Mouse (Mus musculus): ENCODE results near the gene Hist1h2ab. TPM values are rescaled to one million over a fixed set of nuclear protein-coding genes. Genes with fewer than 3 reads are reported as not detected.
"Not testable (repeated sequence)": the region's sequence is repeated elsewhere in the genome, so short reads cannot be mapped to it uniquely, and the experiment has no call there.

Gene Hist1h2ab
- polyA plus RNA-seq, 1 experiment from 2014 or later: 5.1 TPM

DNA sequence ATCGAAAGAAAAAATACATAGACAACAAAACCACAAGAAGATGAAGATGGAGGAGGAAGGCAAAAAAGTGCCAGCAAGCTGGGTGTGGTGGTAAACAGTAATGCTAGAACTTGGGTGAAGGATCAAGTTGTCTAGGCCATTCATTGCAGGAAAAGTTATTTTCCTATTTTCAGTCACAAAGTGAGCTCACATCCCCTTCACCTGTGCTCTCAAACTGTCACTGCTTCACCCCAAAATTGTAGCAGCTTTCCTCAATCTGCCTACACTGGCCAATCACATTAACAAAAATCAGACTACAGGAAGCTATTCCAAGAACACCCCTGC is 9.0 kb downstream of the Hist1h2ab start:
- Histone ChIP-seq H3K27me3 (no peaks in the 10 kb centered on the region), H3K9ac (peak overlapping the region; percentile 60; the same call in 1 of the 2 replicates), H3K9me3 (no peaks in the 10 kb centered on the region), H3K4me3 (no peak overlapping the region), H3K36me3 (no peaks in the 10 kb centered on the region), H3K4me1 (replicated peaks) (peaks cover 34% of the 10 kb centered on the region), H3K4me2 (peak overlapping the region; percentile 79), H3K27ac (replicated peaks) (peak overlapping the region; percentile 90; the same call in 1 of the 2 replicates)
- WGBS: 77% methylated on average over 1 of the region's 1 CpGs
- no peak for ATAC-seq (ENCODE audit: low read depth)

DNA sequence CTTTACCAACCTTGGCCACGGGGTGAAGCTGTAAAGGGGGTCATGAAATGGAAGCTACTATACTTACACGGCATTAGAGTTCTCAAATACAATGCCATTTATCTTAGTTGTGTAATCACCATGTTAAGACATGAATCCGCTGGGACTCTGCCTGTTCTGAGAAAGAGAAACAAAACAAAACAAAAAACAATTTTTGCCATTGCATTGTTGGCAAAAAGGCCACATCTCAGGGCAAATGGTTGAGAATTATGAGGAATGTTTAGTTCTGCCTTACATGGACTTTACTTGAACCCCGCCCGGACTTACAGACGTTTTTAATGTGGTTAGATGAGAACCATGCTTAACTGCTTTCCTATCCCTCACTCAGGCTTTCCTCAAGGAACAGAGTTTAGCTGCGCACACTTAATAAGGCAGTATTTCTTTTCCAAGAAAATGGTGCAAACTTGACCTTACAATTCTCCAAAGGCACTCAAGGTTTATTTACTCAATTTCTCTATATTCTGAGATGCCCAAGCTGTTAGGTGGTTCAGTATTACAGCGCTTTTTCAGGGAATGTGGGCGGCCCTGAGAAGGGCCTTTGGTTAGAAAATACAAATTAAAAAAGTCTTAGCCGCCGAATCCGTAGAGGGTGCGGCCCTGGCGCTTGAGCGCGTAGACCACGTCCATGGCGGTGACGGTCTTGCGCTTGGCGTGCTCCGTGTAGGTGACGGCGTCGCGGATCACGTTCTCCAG is 9.5 kb downstream of the Hist1h2ab start:
- no peaks in the 10 kb centered on the region for H3K27me3 ChIP-seq
- no peaks in the 10 kb centered on the region for H3K36me3 ChIP-seq
- H3K4me1 ChIP-seq (replicated peaks): peaks cover 34% of the 10 kb centered on the region
- peak; percentile 21 for ATAC-seq (ENCODE audit: low read depth)
- WGBS: 1% methylated on average over 23 of the region's 27 CpGs
- H3K27ac ChIP-seq (replicated peaks): peak overlapping the region; percentile 90
- H3K4me3 ChIP-seq: peak overlapping the region; percentile 59
- H3K4me2 ChIP-seq: peak overlapping the region; percentile 79
- H3K9me3 ChIP-seq: no peaks in the 10 kb centered on the region
- peak overlapping the region; percentile 60 for H3K9ac ChIP-seq

DNA sequence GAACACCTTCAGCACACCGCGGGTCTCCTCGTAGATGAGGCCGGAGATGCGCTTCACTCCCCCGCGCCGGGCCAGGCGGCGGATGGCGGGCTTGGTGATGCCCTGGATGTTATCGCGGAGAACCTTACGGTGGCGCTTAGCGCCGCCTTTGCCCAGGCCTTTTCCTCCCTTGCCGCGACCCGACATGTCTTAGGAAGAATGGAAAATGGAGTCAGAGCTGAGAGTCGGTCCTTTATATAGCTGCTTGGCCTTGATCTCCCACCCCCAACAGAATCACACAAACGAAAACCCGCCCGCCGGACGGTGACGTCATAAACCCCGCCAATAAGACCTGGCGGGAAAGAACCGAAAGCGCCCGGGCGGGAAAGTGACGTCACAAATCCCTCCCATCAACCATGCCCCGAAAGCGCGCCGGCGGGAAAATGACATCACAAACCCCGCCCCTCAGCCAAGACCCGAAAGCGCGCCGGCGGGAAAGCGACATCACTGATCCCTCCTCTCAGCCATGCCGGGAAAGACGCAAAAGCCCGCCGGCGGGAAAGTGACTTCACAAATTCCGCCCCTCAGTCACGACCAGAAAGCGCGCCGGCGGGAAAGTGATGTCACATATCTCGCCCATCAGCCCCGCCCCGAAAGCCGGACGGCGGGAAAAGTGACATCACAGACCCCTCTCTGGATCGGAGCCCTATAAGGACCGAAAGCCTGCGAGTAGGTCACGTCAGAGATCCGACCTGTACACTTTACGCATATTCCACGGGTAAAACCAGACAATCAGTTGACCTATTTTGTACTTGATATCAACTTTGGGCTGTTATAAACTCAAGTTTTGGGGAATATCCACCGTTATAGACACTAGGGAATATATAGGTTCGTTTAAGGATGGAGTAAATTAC is 10.3 kb downstream of the Hist1h2ab start, which contains the start of gene Hist1h4a:
Gene Hist1h4a, minus strand, starts transcription at position 259 of the 893 bp plus-strand sequence.
- H3K4me1 ChIP-seq (replicated peaks): peaks cover 34% of the 10 kb centered on the region
- peak within 1 kb of the TSS; percentile 62 for H3K9ac ChIP-seq
- no peaks in the 10 kb centered on the region for H3K36me3 ChIP-seq
- under 1% methylated on average over 62 of the region's 72 CpGs for WGBS
- no peaks in the 10 kb centered on the region for H3K27me3 ChIP-seq
- ATAC-seq (ENCODE audit: low read depth): peak; percentile 75
- H3K27ac ChIP-seq (replicated peaks): peak within 1 kb of the TSS; percentile 90
- peak within 1 kb of the TSS; percentile 59 for H3K4me3 ChIP-seq
- H3K9me3 ChIP-seq: no peaks in the 10 kb centered on the region
- peak within 1 kb of the TSS; percentile 79 for H3K4me2 ChIP-seq

DNA sequence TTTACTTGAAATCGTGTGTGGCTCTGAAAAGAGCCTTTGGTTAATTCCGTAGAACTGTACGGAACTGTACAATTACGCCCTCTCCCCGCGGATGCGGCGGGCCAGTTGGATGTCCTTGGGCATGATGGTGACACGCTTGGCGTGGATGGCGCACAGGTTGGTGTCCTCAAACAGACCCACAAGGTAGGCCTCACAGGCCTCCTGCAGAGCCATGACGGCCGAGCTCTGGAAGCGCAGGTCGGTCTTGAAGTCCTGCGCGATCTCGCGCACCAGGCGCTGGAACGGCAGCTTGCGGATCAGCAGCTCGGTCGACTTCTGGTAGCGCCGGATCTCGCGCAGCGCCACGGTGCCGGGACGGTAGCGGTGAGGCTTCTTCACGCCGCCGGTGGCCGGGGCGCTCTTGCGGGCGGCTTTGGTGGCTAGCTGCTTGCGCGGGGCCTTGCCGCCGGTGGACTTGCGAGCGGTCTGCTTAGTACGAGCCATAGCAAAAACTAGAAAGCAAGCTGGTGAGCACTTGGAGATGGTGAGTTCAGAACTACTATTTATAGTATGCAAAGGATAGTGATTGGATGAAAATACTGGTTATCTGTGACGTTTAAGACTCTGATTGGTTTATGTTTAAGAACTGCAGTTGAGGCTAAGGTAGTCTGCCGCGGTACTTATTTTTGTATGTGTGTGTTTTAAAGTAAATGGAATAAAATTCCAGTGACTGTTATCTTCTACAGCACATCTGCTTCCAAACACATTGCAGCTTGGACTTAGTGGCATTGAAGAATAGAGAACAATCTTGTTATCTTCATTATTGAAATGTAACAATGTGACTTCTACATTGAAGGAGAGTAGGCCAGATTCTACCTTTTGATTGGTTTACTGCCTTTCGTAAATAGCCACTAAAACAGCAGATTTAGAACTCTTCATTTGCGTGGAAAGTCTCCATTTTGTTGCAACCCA is 11.2 kb downstream of the Hist1h2ab start, which contains the start of gene Hist1h3a:
Gene Hist1h3a, minus strand, starts transcription at position 516 of the 951 bp plus-strand sequence.
- not testable (repeated sequence) for H3K9me3 ChIP-seq, H3K36me3 ChIP-seq, H3K27me3 ChIP-seq
- WGBS: under 1% methylated on average over 28 of the region's 52 CpGs
- H3K9ac ChIP-seq: peak within 1 kb of the TSS; percentile 62
- peak within 1 kb of the TSS; percentile 79 for H3K4me2 ChIP-seq
- peak; percentile 63 for ATAC-seq (ENCODE audit: low read depth)
- H3K4me1 ChIP-seq (replicated peaks): peaks cover 34% of the 10 kb centered on the region
- peak within 1 kb of the TSS; percentile 59 for H3K4me3 ChIP-seq
- peak within 1 kb of the TSS; percentile 90 for H3K27ac ChIP-seq (replicated peaks)

DNA sequence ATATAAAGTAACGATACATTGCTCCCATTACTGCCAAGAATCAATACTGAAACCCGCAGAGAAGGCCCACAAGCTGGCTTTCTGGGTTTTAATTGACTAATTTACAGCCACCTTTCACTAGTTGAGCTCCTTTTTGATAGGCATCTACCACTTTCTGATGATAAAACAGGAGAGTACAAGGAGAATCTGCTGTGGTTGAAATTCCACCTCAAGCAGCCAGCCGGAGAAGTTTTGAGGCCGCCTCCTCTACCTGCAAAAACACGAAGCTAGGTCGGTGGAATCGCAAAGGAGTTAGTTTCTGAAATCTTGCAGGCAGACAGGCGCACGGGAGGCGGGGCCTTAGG is 12.3 kb downstream of the Hist1h2ab start:
- H3K4me3 ChIP-seq: peak overlapping the region; percentile 59
- H3K27me3 ChIP-seq: no peaks in the 10 kb centered on the region
- under 1% methylated on average over 10 of the region's 10 CpGs for WGBS
- H3K27ac ChIP-seq (replicated peaks): peak overlapping the region; percentile 90
- H3K9ac ChIP-seq: peak overlapping the region; percentile 47
- peaks cover 29% of the 10 kb centered on the region for H3K4me1 ChIP-seq (replicated peaks)
- peak overlapping the region; percentile 79 for H3K4me2 ChIP-seq
- H3K36me3 ChIP-seq: no peaks in the 10 kb centered on the region
- ATAC-seq (ENCODE audit: low read depth): no peak
- H3K9me3 ChIP-seq: no peaks in the 10 kb centered on the region

DNA sequence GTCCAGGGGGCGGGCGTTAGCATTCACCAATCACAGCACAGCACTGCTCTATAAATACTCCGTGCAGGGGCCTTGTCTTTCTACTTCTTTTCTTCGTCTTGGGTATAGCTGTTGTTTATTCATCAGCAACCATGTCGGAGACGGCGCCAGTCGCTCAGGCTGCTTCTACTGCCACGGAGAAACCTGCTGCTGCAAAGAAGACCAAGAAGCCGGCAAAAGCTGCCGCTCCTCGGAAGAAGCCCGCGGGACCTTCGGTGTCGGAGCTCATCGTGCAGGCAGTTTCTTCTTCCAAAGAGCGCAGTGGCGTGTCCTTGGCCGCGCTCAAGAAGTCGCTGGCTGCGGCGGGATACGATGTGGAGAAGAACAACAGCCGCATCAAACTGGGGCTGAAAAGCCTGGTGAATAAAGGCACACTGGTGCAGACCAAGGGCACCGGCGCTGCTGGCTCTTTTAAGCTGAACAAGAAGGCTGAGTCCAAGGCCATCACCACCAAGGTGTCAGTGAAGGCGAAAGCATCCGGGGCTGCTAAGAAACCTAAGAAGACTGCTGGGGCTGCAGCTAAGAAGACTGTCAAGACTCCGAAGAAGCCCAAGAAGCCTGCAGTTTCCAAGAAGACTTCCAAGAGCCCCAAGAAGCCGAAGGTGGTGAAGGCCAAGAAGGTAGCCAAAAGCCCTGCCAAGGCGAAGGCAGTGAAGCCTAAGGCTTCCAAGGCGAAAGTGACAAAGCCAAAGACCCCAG is 12.8 kb downstream of the Hist1h2ab start, which contains the start of gene Hist1h1a:
Gene Hist1h1a, plus strand, starts transcription at position 81 of the 738 bp plus-strand sequence.
- H3K9me3 ChIP-seq: no peaks in the 10 kb centered on the region
- H3K36me3 ChIP-seq: no peaks in the 10 kb centered on the region
- H3K9ac ChIP-seq: peak within 1 kb of the TSS; percentile 80
- peak; percentile 74 for ATAC-seq (ENCODE audit: low read depth)
- peak within 1 kb of the TSS; percentile 59 for H3K4me3 ChIP-seq
- 3% methylated on average over 34 of the region's 34 CpGs for WGBS
- H3K4me1 ChIP-seq (replicated peaks): peaks cover 29% of the 10 kb centered on the region
- H3K4me2 ChIP-seq: peak within 1 kb of the TSS; percentile 79
- no peaks in the 10 kb centered on the region for H3K27me3 ChIP-seq
- H3K27ac ChIP-seq (replicated peaks): peak within 1 kb of the TSS; percentile 90

DNA sequence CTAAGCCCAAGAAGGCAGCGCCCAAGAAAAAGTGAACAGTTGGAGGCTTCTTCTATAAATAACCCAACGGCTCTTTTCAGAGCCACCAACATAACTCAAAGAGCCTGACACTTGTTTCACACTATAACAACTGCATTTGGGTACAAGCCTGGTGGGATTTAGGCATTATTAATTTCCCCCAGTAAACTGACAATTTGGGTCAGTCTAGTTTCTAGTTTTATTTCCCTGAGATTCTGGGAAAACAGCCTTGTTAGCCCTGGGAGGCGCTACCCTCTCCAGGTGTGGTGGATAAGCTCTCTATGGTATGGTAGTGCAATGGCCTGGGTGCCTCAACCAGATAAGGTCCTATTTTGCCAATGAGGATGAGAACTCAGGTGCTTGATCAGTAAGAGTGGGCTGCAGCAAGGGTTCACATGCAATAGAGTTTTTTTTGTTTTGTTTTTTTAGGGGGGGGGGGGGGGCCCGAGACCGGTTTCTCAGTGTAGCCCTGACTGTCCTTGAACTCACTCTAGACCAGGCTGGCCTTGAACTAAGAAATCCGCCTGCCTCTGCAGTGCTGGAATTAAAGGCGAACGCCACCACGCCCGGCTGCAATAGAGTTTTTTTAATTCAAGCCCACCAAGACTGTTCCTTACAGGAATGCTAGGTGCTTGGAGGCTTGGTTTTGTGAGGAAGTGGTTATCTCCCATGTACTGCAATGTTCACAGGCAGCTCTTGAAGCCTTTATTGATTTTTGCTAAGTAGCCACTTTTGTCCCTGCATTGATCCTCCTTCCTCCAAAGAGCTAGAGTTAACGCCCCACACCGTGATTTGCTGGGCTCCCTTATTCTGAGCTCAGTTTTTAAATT is 13.6 kb downstream of the Hist1h2ab start:
- Histone ChIP-seq H3K4me3 (peak overlapping the region; percentile 59), H3K4me2 (peak overlapping the region; percentile 79), H3K9ac (peak overlapping the region; percentile 80), H3K27ac (replicated peaks) (peak overlapping the region; percentile 90), H3K9me3 (no peaks in the 10 kb centered on the region), H3K27me3 (no peaks in the 10 kb centered on the region), H3K36me3 (no peaks in the 10 kb centered on the region), H3K4me1 (replicated peaks) (peaks cover 29% of the 10 kb centered on the region)
- WGBS: 31% methylated on average over 12 of the region's 12 CpGs
- no peak for ATAC-seq (ENCODE audit: low read depth)

DNA sequence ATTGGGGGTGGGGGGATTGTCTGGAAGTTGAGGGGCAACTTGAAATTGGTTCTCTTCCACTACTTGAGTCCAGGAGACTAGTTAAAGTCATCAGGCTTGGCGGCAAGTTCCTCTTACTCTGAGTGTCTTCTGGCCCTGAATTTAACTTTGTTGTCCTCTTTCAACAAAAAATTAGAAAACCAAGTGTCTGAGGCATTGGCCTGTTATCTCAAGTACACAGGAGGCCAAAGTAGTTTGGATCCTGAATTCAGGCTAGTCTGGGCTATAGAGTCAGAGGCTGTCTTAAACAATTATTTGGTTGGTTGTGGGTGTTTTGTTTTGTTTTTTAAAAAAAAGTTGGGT is 14.2 kb downstream of the Hist1h2ab start:
- no peak overlapping the region for H3K4me3 ChIP-seq
- peaks cover 25% of the 10 kb centered on the region for H3K4me1 ChIP-seq (replicated peaks)
- H3K27me3 ChIP-seq: no peaks in the 10 kb centered on the region
- 79% methylated on average over 1 of the region's 1 CpGs for WGBS
- no peak overlapping the region for H3K27ac ChIP-seq (replicated peaks)
- H3K4me2 ChIP-seq: no peak overlapping the region
- no peak for ATAC-seq (ENCODE audit: low read depth)
- H3K36me3 ChIP-seq: no peaks in the 10 kb centered on the region
- H3K9me3 ChIP-seq: no peaks in the 10 kb centered on the region
- no peak overlapping the region for H3K9ac ChIP-seq

DNA sequence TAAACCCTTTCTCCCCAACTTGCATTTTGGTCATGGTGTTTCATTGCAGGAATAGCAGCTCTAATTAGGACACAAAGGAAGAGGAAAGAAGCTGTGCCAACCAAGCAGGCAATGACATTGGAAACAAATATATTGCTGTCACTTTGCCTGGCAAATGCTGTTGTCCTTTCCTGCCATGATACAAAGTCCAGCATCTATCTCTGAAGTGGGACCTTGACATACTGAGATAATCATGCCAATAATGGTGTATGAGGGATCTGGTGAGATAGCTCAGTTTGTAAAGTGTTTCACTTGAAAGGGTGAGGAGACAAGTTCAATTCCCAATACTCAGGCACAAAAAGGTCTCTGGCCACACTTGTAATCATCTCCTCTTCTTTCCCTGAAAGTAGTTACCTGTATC is 15.8 kb downstream of the Hist1h2ab start:
- H3K4me2 ChIP-seq: no peak overlapping the region
- H3K27ac ChIP-seq (replicated peaks): no peak overlapping the region
- no peaks in the 10 kb centered on the region for H3K27me3 ChIP-seq
- H3K36me3 ChIP-seq: no peaks in the 10 kb centered on the region
- H3K9ac ChIP-seq: no peak overlapping the region
- ATAC-seq (ENCODE audit: low read depth): no peak
- H3K4me1 ChIP-seq (replicated peaks): peaks cover 16% of the 10 kb centered on the region
- no peak overlapping the region for H3K4me3 ChIP-seq
- no peaks in the 10 kb centered on the region for H3K9me3 ChIP-seq

DNA sequence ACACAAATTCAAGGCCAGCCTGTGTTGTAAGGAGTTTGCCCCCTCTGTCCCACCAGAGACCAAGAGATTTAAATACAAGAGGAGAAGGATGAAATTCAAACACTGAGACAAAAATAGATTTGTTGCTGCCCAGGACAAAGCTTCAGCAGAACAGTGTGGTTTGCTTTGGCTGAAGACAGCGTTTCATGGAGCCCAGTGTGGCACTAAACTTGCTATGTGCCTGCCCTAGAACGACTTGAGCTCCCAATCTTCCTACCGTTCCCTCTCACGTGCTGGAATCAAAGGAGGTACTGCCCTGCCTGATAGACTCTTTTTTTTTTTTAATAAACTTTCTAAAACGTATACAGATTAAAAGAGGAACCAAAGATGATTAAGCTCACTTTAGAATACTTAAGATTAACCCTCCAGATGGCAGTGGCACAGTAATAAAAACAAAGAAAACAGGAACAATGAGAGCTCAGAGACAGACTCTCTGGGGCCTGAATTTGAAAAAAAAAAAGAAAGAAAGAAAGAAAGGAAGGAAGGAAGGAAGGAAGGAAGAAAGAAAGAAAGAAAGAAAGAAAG is 18.0 kb downstream of the Hist1h2ab start:
- 50% methylated on average over 5 of the region's 5 CpGs for WGBS
- H3K4me2 ChIP-seq: no peak overlapping the region
- no peaks in the 10 kb centered on the region for H3K9me3 ChIP-seq
- no peak overlapping the region for H3K27ac ChIP-seq (replicated peaks)
- no peaks in the 10 kb centered on the region for H3K36me3 ChIP-seq
- no peak overlapping the region for H3K4me3 ChIP-seq
- no peak for ATAC-seq (ENCODE audit: low read depth)
- H3K4me1 ChIP-seq (replicated peaks): peaks cover 10% of the 10 kb centered on the region
- H3K27me3 ChIP-seq: no peaks in the 10 kb centered on the region
- no peak overlapping the region for H3K9ac ChIP-seq
